Mouse (Mus musculus): ENCODE measurements at regions not wholly inside any gene's neighbourhood (a gene's known extent, or its start where the extent isn't known, plus 50 kb on each side); places are given as distances from the start of the nearest gene placed in this dataset.

DNA sequence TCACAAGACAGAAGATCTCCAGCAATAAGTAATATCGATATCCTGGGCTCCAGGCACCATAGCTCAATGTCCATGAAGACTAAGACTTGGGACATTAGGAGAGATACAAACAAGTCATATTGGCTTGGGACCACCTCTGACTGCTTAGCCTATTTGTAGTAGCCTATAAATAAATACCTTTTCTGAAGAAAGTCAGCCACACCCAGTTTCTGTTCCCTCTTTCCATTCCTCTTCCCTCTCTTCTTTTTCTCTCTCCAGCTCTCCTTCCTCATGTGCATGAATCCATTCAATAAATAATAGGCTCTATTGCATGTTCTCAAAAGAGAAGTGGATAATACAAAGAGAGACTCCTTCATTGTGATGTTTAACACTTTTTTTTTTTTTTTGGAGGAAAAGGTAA, 364.8 kb upstream of the Dynlrb2 start:
- TF ChIP-seq CTCF (IDR thresholded peaks at IDR 0.05; ENCODE audit: borderline replicate concordance, insufficient read depth, low read depth, low read length) (no peak), POLR2A (IDR thresholded peaks at IDR 0.05; ENCODE audit: borderline replicate concordance, insufficient read depth, low read length) (no peak)

Measured in cerebellum, adult 2 months (tissue).